Mouse (Mus musculus) retina, postnatal 7 days (tissue): ENCODE data around the gene Rprd1b.
A peak's percentile ranks its signal among the peaks of the same experiment; 100 is the strongest.

ENCODE experiments used
- DNase-seq: peaks from one replicate; pipeline ENCODE4 v3.0.0-alpha.2; 2012; ENCODE audit warnings: low read depth, low spot score

Gene Rprd1b

DNA sequence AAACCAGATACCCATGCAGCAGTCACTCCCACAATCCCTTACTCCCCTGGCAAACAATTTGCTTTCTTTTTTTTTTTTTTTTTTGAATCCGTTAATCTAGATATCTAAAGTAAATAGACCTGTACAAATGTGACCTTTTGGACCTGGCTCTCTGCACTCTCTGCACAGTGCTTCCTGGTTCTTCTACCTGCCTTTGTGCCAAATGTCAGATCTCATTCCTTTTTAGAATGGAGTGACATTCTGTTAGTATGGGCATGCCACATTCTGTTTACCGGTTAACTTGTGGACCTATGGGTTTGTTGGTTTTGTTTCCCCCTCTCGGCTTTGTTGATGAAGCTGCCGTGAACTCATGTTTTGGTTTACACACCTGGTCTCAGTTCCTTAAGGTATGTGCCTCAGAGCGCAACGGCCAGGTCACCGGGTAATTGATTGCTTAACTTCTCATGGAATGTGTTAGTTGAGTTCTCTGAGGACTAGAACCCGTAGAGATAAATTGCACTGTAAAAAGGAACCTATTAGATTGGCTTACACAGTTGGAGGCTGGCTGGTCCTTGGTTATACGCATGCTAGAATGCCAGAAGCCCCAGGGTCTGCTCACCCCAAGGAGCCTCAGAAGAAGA, 52.4 kb downstream of the Rprd1b start:
- no peak for DNase-seq

DNA sequence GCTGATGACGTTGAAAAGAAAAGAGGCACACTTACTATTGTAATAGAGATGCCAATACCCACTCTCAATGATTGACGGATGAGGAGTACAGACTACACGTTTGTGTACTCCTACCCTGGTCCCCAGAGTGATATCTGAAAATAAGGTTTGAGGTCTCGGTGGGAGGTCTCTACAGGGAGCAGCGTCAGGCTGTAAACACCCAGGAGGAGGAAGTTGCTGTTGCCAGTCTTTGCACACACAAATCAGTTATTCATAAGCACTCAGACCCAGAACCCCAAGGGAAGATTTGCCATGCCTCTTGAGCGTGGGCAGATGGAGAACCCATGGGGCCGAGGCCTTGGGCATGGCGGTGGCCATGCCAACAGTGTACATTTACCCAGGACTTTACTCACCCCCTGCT, 56.2 kb downstream of the Rprd1b start:
- DNase-seq, result no peak

DNA sequence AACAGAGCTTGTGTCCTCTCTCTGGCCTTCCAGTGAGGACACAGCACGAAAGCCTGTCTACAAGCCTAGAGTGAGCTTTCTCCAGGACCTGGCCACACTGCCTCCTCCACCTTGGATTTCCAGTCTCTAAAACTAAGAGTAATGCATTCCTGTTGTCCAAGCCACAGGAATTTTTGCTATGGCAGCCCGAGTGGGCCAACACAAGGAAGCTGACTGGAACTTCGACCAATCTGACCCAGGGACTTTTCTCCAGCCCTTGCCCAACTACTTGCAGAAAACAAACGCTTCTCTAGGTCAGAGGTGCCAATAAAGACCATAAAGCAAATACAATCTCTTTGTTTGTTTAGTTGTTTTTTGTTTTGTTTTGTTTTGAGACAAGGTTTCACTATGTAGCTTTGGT, 61.8 kb downstream of the Rprd1b start:
- no peak for DNase-seq

DNA sequence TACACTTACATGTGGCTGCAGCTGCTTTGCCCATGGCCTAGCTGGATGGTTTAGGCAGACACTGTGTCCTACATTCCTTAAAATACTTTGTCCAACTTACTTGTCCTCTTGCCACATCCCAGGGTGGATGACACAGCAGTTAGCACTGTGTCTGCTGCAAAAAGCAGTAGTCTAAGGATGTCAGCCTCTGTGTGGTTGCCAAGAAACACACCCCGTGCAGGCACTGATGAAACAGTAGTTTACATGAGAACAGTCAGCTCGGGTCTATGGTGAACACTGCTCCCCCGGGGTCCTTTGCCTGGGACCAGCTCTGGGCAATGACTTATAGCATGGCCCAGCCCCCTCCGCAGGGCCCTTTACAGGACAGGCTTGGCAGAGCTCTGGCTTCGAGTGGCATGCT, 65.0 kb downstream of the Rprd1b start:
- no peak for DNase-seq

DNA sequence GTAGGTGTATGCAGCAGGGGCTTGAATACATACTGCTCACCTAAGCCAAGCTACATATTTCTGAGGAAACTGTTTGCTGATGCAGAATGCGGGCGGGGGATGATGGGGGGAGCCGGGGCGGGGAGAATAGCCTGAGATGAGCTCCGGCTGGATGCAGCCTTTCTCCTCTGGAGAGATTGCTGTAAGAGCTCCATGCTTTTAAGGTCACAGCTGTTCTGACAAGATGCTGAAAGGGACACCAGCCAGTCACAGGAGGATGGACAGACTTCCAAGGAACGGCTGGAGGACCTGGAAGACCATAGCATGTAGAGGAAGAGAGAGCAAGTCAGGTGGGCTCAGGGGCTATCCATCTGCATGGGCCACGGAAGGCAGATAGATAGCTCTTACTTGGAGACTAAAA, 66.0 kb downstream of the Rprd1b start:
- DNase-seq, result no peak

DNA sequence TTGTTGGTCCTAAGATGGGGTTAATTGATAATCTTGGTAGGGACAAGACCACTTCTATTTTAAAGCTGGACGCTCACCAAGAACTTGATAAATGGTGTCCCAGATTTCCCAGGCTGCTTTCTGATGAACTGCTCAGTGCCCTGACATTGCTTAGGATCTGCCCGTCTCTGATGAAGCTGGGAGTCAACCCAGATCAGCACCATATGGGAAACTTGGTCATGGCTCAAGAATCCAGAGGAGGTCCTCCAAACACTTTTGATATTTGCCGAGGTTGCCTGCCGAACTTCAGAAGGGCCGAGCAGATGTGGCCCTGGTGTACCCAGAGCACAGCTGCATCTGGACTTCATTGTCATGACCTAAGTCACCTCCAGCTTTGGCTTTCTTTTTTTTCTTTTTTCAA, 66.5 kb downstream of the Rprd1b start:
- DNase-seq, result no peak

DNA sequence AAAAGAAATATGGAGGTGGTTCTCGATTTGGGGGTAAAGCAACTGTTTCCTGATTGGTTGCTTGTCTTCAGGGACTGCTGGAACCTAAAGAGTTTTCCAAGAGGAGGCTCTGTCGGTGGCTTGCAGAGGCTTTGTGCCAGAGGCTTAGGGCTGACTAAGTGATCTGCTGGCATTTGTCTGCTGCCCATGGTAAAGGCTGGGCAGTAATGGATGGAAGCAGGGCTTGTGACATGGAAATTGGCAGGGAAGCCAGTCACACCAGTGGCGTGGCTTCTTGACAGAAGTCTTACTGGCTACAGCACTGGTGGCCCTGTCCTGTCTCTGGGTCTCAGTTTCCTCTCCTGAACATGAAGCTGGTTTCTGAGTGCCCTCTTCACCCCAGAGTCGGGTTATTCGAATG, 68.8 kb downstream of the Rprd1b start:
- no peak for DNase-seq

DNA sequence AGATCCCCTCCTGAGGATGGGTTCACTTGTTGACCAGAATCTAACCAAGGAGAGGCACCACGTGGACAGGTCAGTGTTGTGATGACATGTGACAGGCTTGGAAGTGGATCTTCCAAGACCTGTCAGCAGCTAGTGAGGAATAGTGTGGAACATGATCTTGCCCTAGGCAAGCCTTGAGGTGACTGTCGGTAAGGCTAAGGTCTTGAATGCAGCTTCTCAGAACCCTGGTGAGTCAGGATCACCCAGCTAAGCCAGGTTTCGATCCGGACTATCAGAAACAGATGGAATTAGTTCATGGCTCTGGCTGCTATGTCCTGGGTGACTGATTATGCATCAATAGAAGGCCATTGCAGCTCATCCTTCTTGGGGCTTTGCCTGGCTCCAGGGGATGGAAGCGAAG, 70.4 kb downstream of the Rprd1b start:
- no peak for DNase-seq

DNA sequence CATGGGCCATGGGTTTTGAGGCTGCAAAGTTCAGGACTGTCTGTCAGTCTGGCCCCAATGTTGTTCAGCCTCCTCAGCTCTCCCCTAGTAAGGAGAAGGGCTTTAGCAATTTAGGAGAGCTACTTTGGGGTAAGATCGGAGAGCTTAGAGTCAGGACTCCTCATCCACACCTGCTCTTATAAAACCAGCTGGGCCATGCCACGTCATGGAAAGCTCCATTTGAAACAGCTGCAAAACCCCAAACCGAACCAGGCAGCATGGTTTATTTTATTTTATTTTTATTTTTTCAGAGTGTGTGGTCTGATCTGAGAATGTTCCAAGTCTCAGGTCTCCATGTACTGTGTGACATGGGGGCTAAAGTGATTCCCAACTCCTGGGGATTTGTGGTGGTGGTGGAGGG, 71.2 kb downstream of the Rprd1b start:
- DNase-seq, result no peak

DNA sequence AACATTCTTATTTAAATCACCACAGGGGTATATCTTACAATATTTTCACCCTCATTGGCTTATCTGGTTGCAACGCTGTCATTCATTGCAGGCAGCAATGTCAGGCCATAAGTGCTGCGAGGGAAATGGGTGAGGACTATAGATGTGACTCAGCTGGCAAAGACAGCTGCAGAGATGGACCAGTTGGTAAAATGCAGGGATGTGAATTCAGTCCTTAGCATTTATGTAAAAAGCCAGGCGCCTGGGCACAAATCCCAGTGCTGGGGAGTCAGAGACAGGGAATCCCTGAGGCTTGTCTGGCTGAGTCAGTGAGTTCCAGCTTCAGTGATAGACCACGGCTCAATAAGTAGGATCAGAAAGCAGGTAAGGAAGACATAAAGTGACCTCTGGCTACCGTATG, 73.5 kb downstream of the Rprd1b start:
- no peak for DNase-seq

DNA sequence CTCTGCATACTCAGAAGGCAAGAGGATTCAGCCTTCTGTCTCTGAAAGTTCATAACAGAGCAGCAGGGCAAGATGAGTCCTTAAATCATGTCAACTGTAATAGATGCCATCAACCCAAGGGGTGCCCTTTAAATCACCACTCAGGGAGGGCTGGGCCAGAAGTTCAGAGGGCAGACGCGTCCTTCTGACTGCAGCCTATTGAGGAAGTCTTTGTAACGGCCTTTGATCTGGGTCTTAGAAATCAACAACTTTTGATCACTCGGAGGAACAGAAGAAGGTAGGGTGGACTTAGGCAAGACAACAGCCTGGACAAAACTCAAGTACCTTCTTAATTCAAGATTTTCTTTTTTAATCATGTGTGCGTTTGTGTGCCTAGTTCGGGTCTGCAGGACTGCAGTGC, 76.7 kb downstream of the Rprd1b start:
- no peak for DNase-seq

DNA sequence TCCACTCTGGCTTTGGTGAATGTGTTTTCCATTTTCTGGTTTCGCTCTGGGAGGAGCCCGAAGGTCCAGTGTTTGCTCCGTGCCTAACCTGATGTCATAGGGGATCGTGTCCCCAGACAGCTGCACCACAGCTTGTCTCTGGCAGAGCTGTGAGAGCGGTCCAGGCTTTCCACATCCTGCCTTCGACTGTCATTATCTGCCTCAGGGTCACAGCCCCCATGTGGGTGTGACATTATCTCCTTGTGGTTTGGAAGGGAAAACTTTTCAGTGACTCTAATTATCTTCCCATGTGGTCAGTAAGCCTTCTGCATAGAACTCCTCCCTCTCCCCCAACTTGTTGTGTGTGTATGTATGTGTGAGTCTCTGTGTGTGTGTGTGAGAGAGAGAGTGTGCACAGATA, 77.3 kb downstream of the Rprd1b start:
- no peak for DNase-seq

DNA sequence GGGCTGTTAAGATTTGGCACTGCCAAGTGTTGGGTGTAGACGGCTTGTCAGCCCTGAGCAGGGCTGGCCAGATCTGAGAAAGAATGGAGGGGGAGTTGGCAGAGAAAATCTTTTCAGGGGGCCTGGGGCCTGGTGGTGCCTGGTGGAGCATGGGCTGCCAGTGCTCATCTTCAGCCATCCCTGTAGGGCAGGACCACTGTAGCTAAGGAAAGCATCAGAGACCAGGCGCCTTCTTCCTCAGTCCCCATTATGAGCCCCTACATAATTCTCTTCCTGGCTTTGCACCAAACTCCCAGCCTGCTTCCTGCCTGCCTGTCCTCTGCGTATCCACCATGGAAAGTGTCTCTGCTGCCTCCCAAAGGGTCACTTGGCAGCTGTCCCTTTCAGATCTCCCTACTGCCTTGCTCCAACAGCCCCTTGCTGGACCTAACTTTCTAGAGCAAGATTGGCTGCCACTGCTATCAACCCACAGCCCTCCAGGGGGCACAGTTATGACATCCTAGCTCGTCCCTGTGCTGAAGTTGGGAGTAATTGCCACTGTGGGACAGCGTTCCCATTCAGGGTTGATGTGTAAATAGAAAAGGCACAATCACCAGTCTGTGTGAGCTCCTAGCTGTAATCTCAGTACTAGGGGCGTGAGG, 78.8 kb downstream of the Rprd1b start:
- peak; percentile 33 for DNase-seq

DNA sequence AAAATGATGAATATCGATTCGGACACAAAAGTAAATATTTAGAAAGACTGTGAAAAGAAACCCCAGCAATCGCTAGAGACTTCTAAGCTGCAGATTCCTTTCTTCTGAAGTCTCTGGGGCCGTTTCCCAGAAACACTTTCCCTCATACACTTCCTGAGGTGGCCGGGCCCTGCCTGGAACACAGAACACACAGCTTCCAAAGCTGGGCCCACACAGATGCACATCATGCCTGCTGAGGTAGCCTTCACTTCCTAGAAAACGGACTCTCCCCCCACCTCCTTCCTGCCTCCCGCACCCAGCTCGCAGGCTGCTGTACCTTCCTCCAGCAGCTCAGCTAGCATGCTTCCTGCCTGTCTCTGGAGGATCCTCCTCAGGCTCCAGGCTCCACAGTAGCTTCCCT, 81.2 kb downstream of the Rprd1b start:
- no peak for DNase-seq

DNA sequence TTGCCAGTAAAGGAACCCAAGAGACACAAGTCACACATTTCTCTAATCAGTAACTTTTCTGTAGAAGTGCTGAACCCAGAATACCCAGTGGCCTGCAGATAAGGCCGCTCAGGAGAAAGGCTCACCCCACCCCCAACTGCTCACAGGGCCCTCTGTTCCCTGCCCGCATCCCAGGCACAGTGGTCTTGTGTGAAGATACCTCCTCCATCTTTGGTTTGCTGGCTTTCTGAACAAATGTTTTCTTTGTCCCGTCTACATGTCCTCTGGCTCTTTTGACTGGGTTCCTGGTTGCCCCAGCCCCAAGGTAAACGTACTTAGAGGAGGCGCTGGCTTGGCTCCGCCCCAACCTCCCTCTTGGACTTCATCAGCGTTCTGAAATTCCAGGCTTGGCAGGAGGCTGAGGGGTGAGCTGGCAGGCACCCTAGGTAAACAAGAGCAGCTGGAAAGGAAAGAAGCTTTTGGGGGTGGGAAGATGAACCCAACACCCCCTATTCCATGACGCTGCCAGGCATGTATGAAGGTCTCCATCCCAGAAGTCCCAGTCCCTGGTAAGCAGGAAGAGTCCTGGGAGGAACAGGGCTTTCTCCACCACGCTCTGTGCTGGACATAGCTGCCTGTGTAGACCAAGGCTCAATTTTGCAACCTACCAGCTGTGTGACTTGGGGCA, 85.4 kb downstream of the Rprd1b start:
- no peak for DNase-seq

DNA sequence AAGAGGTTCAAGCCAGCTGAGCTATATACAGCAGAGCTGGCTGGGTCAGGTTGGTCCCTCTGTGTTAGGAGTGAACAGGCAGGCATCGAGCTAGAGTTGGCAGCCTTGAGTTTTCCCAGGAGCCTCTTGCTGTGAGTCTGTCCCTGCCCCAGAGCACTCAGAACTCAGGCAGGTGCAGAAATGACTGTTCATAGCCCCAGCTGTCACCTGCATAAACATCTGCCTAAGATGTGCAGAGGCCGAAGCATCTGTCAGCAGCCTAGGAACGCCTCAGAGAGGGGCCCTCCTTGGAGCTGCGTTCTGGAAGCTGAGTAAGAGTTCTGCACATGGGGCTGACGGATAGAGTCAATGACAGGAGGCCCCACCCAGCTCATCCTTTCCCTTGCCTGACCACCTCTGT, 86.6 kb downstream of the Rprd1b start:
- no peak for DNase-seq

DNA sequence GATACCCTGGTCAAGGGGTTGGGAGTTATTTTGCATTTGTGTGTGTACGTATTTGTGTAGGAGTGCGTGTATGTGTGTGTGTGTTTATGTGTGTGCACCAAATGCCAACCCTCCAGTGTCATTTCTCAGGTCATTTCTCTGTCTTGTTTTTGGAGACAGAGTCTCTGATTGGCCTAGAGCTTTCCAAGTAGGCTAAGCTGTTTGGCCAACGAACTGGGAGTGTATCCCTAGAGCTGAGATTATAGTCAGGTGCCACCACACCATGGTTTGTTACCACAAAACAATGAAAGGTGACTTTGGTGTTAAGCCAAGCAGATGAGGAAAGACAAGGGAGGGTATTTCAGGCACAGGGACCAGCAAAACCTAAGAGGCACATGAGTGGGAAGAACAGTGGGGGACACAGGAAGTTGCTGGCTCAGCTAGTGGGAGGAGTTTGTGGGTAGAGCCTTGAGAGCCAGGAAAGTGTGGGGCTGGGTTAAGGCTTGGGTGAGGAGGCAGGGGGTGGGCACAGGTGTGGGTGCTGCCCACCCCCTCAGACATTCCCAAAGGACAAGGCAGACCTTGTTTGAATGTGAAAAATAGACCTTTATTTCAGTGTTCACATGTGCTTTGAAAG, 87.6 kb downstream of the Rprd1b start:
- DNase-seq, result no peak

DNA sequence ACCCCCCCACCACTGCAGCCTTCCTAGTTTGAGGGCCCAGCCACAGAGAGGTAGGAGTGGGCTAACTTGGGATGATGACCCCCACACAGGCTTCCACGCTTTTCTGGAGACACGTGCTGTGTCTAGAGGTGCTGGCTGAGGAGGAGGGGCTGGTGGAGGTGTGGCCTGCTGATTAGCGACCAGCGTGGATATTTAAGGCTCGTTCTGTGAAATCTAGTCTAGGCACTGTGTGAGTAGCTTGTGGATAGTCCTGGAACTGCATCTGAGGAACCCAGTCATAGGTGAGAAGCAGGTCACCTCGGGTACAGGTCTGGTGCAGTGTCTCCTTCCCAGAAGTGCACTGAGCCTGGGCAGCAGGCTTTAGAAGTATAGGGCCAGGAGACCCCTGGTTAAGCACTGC, 88.4 kb downstream of the Rprd1b start:
- DNase-seq, result no peak

DNA sequence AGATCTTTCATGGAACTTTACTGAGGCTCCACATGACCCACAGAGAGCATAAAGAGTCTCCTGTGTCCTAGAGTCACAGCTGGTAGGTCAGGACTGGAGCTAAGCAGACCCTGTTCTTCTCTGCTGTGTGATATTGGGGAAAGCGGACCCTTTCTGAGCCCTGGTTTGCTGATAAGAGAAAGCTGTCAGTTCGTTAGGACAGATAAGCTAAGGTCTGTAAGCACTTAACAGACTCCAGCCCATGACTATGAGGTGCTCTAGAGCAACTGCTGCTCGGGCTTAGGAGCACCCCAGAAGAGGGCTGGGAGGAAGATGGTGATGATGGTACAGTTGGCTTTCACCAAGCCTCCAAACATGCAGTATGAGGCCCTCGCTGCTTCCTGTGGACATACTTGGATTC, 90.8 kb downstream of the Rprd1b start:
- no peak for DNase-seq

DNA sequence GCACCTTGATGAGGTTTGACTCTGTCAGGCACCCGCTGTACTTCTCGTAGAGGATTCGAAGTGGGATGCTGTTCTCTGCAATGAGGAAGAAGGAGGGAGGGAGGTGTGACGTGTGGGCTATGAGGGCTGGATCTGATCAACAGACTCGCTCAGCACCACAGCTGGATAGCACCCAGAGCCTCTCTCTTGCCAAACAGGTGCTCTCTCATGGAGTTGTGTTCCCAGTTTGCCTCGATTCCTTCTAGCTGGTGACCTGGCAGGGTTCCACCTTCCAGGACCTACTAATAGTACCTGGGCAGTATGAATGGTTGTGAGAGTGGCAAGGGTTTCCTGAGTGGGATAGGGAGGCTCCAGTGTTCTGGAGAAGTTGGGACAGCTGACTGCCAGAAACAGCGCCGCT, 91.9 kb downstream of the Rprd1b start:
- no peak for DNase-seq

DNA sequence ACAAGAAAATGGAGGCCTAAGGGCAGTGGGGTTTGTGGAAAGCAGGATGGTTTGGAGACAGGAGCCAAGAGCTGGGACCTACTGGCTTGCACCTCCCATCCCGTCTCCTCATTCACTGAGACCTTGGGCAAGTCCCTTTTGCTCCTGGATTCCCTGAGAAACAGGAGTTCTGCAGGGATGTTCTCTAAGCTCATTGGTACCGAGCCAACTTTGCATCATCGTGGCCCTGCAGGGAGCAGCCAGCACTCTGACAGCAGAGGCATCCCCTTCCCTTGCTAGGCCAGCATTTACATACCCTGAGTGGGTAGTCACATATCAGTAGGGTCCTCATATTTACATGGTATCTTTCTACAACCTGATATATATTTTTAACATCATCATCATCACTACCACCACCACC, 92.6 kb downstream of the Rprd1b start:
- no peak for DNase-seq

DNA sequence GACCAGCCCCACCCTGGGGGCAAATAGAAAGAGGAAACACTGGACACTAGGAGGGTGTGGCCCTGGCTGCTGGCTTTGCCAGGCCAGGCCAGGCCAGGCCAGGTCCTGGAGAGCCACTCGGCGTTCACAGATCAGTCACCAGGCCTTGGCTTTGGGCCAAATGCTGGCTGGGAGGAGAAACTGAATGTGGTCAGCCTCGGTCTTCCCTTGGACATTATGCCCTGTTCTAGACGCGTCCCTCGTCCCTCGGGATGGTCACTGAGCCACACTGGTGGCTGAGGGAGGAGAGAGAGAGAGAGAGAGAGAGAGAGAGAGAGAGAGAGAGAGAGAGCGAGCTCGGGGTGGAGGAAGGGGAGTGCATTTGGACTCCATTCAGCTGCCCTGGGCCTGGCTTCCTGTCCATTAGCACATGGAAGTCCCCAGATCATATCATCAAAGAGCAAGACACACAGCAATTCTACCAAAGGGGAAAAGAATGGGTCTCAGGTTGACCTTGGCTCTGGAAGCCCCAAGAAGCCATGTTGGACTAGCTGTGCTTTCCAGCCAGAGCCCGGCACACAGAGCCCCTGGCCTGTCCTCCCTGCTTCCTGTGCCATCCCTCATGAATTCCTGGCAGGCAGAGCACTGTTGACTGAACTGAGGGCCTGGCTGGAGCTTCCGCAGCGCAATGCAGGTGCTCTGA, 93.5 kb downstream of the Rprd1b start:
- DNase-seq, result no peak
